Mouse (Mus musculus): ENCODE results near the gene Arl1.

- no peak for TF ChIP-seq CTCF (IDR thresholded peaks at IDR 0.05; ENCODE audit: low read depth)
- TF ChIP-seq EP300 (optimal IDR thresholded peaks at IDR 0.05): no peak
Measured at GRCm38 (mm10) chr10:88732309-88732622, 1.6 kb downstream of the Arl1 start.
